Mouse (Mus musculus) kidney, postnatal 4 days (tissue): ENCODE results near the gene Map3k6.

Source experiments
- DNase-seq, 2 experiments: peaks; one replicate each; pipeline ENCODE4 v3.0.0; 2021; ENCODE audit warnings: mixed read lengths in 2 of 2

Gene Map3k6

DNA sequence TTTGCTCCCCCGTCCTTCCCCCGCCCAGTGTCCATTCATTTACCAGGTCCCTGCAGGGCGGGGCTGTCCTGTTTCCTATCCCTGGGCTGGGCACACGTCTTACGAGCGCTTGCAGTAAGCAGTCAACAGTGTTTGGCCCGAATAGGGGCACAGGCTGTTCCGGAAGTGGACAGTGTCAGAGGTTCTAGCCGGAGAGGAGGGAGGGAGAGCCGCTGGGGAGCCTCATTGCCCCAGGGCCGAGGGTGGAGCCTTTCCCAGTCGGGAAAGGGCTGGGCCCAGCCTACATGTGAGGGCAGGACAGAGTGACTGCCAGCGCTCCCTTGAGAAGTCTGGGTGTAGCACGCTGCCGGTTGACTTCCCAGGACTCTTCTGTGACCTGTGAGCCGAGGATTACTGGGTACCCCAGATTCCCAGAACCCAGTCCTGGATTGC is at the start of gene Map3k6:
Map3k6 (plus strand) TSS at position 329 of the 432 bp plus-strand sequence.
- DNase-seq: peak; percentile 61 to 75

DNA sequence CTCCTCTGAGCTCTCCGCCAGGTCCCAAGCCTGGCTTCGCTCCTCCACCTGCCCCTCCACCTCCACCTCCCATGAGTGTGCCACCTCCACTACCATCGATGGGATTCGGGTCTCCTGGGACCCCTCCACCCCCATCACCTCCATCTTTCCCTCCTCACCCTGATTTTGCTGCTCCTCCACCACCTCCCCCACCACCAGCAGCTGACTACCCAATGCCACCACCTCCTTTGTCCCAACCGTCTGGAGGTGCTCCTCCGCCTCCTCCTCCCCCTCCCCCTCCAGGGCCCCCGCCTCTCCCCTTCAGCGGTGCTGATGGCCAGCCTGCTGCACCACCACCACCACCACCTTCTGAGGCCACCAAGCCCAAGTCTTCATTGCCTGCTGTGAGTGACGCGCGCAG is 46.1 kb upstream of the Map3k6 start:
- DNase-seq: no peak

DNA sequence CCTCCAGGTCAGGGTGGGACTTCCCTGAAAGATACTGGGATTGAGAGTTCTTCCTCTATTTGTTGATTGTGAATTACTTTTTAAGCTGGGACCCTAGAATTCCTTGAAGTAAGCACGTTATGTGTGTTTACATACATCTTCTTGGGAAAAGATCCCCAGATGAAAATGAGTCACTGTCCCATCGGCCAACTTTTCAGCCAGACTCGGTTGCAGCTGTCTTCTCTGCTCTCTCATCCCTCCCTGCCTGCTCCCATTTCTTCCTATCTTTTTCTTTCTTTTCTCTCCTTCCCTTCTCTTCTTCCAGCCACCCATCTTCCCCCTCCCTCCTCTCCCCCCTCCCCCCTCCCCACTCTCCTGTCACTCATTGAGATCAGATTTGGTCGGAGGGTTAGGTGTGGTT is 45.6 kb upstream of the Map3k6 start:
- no peak for DNase-seq

GRCm38 (mm10) chr4:133196136-133196535 is 44.5 kb upstream of the Map3k6 start:
- no peak for DNase-seq

GRCm38 (mm10) chr4:133196852-133197251 is 43.8 kb upstream of the Map3k6 start:
- DNase-seq: peak; percentile 49 to 64

- DNase-seq: no peak
These were observed 43.3 kb upstream of the Map3k6 start for GRCm38 (mm10) chr4:133197355-133197754.

DNA sequence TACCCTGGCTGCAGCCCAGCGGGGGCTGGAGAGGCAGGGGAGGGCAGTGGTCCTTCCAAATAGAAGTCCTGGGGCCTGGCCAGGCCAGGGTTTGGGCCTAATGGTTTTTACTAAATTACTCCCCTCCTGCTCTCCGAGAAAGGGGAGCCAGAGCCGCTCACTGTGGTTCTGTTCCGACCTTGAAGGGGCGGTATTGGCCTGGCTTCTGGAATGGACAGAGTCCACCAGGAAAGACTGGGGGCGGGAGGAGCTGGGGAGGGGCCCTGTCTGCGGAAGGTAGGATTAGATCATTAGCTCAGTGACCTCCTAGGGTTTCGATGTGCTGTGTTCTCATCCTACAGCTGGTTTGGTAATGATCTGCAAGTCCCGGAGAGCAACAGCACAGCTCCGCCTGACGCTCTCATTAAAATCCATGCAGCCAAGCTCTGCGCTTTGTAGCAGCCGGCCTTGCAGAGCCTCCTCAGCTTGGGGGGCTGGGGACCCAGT is 42.8 kb upstream of the Map3k6 start:
- peak; percentile 61 to 77 for DNase-seq

- peak; percentile 65 to 77 for DNase-seq
These were observed 42.1 kb upstream of the Map3k6 start for GRCm38 (mm10) chr4:133198337-133199180.

DNA sequence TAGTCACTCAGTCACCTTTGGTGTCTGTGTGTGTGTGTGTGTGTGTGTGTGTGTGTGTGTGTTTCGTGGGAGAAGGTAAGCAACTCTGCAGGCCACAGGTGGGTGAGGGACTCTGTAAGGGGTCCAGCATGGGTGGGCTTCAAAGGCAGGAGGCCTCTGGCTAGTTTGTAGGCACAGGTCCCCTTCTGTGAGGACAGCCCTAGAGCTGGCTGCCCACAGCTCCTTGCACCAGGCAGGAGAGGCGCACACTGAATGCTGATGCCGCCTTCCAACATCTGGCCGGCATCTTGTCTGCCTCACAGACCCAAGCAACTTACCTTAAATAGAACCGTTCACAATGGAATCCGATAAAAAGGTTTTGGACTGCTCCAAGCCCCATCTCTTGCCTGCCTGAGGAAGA is 40.9 kb upstream of the Map3k6 start:
- DNase-seq: no peak

GRCm38 (mm10) chr4:133200343-133200742 is 40.3 kb upstream of the Map3k6 start:
- DNase-seq: peak; percentile 58 to 70

DNA sequence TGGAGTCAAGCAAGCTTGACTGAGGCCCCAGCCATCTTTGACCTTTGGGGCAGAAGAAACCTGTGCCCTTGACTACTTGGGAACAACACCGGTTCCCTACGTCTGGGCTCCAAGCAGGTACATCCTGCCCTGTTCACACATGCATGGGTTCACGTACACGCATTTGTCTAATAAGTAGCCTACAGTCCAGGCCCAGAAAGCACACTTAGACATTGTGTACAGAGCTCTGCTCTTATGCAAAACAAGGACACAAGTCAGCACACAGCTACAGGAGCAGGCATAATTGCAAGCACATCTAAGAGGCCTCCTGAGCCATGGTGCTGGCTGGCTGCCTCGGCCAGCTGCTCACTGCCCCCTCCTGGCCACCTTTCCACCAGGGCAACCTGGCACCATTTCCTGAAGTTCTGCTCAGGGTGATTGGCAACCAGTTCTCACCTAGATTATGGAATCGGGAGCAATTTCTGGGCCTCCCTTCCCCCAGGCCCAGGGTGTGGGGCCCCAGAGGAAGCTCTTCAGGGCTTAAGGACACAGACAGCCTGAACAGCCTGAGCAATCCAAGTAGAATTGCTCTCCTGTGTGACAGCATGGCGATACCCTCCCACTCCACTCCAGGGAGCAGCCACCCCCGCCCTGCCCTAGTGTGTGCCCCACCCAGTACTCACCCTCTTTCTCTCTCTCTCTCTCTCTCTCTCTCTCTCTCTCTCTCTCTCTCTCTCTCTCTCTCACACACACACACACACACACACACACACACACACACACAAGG is 39.4 kb upstream of the Map3k6 start:
- DNase-seq: peak; percentile 79 to 88

GRCm38 (mm10) chr4:133202254-133202653 is 38.4 kb upstream of the Map3k6 start:
- DNase-seq: no peak

DNA sequence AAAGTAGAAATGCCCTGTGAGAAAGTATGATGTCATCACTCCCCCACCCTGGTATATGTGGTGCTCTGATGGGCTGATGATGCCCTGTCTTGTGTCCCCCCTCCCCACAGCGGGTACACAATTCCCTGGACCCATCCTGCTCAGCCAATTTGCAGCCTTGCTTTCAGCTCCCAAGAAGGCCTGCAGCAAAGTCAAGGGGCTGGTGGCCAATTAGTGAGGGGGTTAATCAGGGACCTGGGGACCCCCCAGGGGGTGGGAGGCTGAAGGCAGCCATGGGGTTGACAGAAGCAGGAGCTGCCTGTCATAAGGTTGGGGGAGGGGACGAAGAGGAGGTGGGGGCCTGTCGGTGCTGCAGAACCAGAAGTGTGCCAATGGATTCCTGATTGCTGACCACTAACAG is 37.0 kb upstream of the Map3k6 start:
- no peak for DNase-seq

DNA sequence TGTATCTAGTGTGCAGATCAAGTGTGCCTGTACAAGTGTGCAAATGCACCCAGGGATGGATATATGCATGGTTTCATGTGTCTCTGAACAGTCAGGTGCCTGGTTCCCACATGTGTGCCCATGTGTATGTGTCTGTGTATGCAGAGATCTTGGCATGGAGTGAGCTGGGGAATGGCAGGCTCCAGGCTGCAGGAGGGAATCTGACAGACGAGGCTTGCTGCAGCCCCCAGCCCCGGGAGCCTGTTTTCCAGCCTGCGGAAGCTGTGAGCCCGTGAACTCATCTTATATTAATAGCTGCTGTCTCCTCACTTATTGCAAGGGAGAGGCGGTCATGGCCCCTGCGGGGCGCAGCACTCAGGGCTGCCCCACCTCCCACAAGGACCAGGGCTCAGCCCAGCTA is 36.2 kb upstream of the Map3k6 start:
- peak in 1 of 2 experiments; percentile 39 for DNase-seq

- DNase-seq: peak; percentile 69 to 77
These were observed 31.3 kb upstream of the Map3k6 start for GRCm38 (mm10) chr4:133209366-133209765.

DNA sequence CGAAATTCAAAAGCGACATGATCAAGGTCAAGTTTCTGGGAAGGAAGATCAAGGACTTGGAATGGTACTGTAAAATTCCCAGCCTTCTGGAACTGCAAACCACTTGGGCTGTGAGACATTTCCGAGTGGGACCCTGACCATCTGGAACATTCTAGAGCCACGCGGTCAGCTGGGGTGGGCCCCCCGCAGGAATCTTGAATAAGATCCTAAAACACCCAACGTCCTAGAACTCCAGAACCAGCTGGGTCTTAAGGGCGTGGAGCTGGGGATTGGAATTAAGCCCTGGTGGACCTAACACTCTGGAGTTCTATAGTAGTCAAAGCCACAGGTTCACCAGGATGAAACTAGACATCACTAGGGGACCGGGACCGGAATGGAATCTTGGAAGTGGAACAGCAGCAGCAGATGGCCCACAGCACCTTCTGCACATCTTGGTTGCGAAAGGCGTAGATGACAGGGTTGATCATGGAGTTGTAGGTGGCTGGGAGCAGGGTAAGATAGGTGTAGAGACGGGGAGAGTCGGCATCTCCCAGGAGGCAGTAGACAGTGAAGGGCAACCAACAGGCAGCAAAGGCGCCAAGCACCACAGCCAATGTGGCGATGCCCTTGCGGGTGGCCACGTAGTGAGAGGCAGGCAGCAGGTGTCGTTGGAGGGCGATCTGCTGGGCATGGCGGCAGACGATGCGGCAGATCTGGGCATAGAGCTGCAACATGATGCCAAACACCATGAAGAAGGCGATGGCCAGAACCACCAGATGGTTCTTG is 30.4 kb upstream of the Map3k6 start:
- DNase-seq: no peak

- DNase-seq: no peak
These were observed 29.7 kb upstream of the Map3k6 start for GRCm38 (mm10) chr4:133210788-133211390.

DNA sequence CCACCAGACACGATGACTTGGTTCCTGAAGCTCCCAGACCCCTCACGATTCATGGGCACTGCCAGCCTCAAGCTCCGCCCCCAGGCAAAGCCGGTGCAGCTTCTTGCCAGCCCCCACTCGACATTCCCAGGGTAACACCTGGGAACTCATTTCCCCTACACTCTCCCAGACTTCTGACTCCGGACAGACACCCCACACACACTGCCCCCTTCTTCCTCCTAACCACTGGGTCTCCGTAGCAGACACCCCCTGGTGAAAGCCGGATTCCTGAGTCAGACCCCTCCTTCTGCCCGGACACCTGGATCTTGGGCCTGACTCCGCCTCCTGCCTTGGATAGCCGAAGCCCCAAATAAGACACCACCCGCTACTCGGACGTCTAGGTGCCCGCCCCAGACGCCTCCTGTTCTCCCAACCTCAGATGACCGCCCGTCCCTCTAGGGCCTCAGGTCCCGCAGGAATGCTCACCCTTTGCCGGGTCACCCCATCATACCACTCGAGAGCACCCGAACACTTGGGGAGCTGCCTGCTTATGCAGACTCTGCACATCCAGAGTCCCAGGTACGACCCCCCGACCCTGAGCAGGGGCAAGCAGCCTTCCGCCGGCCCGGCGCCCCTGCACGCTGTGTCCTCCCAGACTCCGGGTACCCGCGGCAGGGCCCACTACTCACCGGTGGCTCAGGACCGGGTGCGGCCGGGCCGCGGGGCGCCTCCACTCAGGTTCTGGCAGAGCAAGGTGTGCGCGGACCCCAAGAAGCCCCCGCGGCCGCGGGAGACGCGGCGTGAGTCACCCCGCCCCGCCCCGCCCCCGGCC is 28.7 kb upstream of the Map3k6 start, which contains the start of the genes Cd164l2 and Gpr3:
Cd164l2 (plus strand) TSS at position 381 of the 811 bp plus-strand sequence.
Gpr3 (minus strand) TSS at position 786 of the 811 bp plus-strand sequence.
- DNase-seq: no peak

GRCm38 (mm10) chr4:133212562-133213267 is 27.9 kb upstream of the Map3k6 start:
- DNase-seq: peak; percentile 84 to 90

GRCm38 (mm10) chr4:133213268-133213590 is 27.4 kb upstream of the Map3k6 start:
- peak in 1 of 2 experiments; percentile 48 for DNase-seq

GRCm38 (mm10) chr4:133213661-133214060 is 27.0 kb upstream of the Map3k6 start:
- no peak for DNase-seq
